ENCODE assay signal across 25 mouse cellular contexts in genomic region chr14:54200363-54200762, GRCm38 (mm10).
"Had no signal": no experiment of that assay in that cellular context is flagged by ENCODE, and none has a peak within 500 bp of the region (broad histone marks: within the 10 kb centered on the region; RNA-seq: fewer than 3 reads in every experiment).

No protein-coding gene starts in this region.

- H3K27ac ChIP-seq: gastrocnemius, adult 2 months; heart, embryonic 10.5 days; hindbrain, embryonic 10.5 days; hindbrain, embryonic 12.5 days; hindbrain, embryonic 14.5 days; kidney, embryonic 15.5 days; kidney, postnatal 0 days; limb, embryonic 13.5 days; limb, embryonic 15.5 days; liver, embryonic 12.5 days had no signal

- H3K4me1 ChIP-seq: hindbrain, embryonic 10.5 days; hindbrain, embryonic 12.5 days; kidney, embryonic 15.5 days; limb, embryonic 13.5 days; limb, embryonic 15.5 days had no signal

- ATAC-seq: hindbrain, embryonic 16.5 days; intestine, embryonic 16.5 days; liver, embryonic 12.5 days had no signal

- H3K4me3 ChIP-seq: gastrocnemius, adult 2 months; heart, embryonic 10.5 days; heart, embryonic 12.5 days; hindbrain, embryonic 10.5 days; hindbrain, embryonic 12.5 days; kidney, embryonic 15.5 days; limb, embryonic 13.5 days; limb, embryonic 15.5 days; liver, embryonic 12.5 days had no signal

- DNase-seq: gastrocnemius, adult 2 months; gastrocnemius, postnatal 10 days; gastrocnemius, postnatal 25 days; heart, postnatal 10 days; heart, postnatal 4 days; kidney, adult 11 months; kidney, adult 2 months; kidney, adult 9 months; kidney, postnatal 14 days; kidney, postnatal 36 days; layer of hippocampus, adult 9-11 months; layer of hippocampus, postnatal 36 days; left cerebral cortex, postnatal 4 days had no signal

- H3K36me3 ChIP-seq: heart, embryonic 10.5 days; heart, embryonic 12.5 days; hindbrain, embryonic 10.5 days; hindbrain, embryonic 12.5 days; kidney, embryonic 15.5 days; limb, embryonic 13.5 days; limb, embryonic 15.5 days; liver, embryonic 12.5 days had no signal

- H3K27me3 ChIP-seq: heart, embryonic 12.5 days; hindbrain, embryonic 12.5 days; kidney, embryonic 15.5 days; limb, embryonic 13.5 days; limb, embryonic 15.5 days had no signal
